Mouse (Mus musculus): ENCODE measurements around the gene Asl. TPM values are rescaled to one million over a fixed set of nuclear protein-coding genes. Genes with fewer than 3 reads are reported as not detected.

Asl gene
- total and polyA plus RNA-seq, 3 experiments = 15.8 to 26.7 TPM; not detected in 1

DNA sequence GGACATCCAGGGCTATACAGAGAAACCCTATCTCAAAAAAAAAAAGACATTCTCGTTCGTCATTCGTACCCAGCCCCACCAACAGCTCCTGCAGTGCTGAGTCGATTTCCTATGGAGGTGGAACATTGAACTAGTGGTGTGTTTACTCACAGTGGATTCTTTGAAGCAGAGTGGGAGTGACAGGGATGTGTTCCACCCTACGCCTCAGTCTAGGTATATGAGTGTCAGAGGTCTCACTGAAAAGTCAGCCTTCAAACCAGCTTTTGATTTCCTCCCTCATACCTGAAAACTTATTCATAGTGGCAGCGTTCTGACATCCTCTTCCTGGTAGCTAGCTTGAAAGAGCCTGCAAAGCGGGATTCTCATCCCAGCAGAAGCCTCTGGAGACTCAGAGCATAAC is 60.6 kb downstream of the Asl start:
- Histone ChIP-seq H3K4me1 (ENCODE audit: control insufficient read depth in 1 of 2, insufficient read depth in 2 of 2, low read length in 2 of 2) (peaks cover 0 to 9% of the 10 kb centered on the region in 2 experiments; a peak in 2 of 4 replicates), H3K27ac (ENCODE audit: control insufficient read depth, low read depth, low read length) (no peak overlapping the region), H3K36me3 (ENCODE audit: control insufficient read depth in 1 of 2, insufficient read depth in 2 of 2, low read length in 2 of 2) (peaks cover 2 to 7% of the 10 kb centered on the region in 2 experiments; a peak in 3 of 4 replicates), H3K27me3 (ENCODE audit: control insufficient read depth in 1 of 2, insufficient read depth in 2 of 2, low read length in 2 of 2) (no peaks in the 10 kb centered on the region), H3K9ac (ENCODE audit: control insufficient read depth, low read depth, low read length, poor library complexity, severe bottlenecking) (no peak overlapping the region), H3K79me2 (ENCODE audit: control insufficient read depth, insufficient read depth, low read length, poor library complexity) (peaks cover 1% of the 10 kb centered on the region; the same call in 1 of the 2 replicates), H3K9me3 (replicated peaks; ENCODE audit: insufficient read depth, low read length) (no peaks in the 10 kb centered on the region), H3K4me3 (ENCODE audit: control insufficient read depth in 1 of 2, insufficient read depth in 1 of 2, low read depth in 2 of 2, low read length in 2 of 2) (no peak overlapping the region)
- TF ChIP-seq POLR2AphosphoS2 (IDR thresholded peaks at IDR 0.05; ENCODE audit: low read length) (no peak), USF1 (IDR thresholded peaks at IDR 0.05; ENCODE audit: low read depth, low read length) (no peak), USF2 (IDR thresholded peaks at IDR 0.05; ENCODE audit: borderline replicate concordance in 1 of 2, insufficient read depth in 1 of 2, low read depth in 1 of 2, low read length in 2 of 2) (no peak), POLR2AphosphoS5 (IDR thresholded peaks at IDR 0.05; ENCODE audit: borderline replicate concordance, low read depth, low read length) (no peak), TBP (IDR thresholded peaks at IDR 0.05; ENCODE audit: low read depth, low read length) (no peak), GATA1 (IDR thresholded peaks at IDR 0.05; ENCODE audit: low read depth, low read length) (no peak), UBTF (IDR thresholded peaks at IDR 0.05; ENCODE audit: borderline replicate concordance, insufficient read depth, low read depth, low read length) (no peak), CTCF (IDR thresholded peaks at IDR 0.05 in 2 of 3, conservative IDR thresholded peaks at IDR 0.05 in 1 of 3; ENCODE audit: control insufficient read depth in 1 of 3, insufficient read depth in 1 of 3, low read depth in 2 of 3, low read length in 3 of 3, poor library complexity in 1 of 3, severe bottlenecking in 1 of 3) (no peak), MEF2A (IDR thresholded peaks at IDR 0.05; ENCODE audit: extremely low read depth, insufficient replicate concordance, low read depth, low read length, poor library complexity, severe bottlenecking) (no peak), SMC3 (IDR thresholded peaks at IDR 0.05; ENCODE audit: low read depth, low read length) (no peak), CHD1 (IDR thresholded peaks at IDR 0.05; ENCODE audit: low read depth, low read length) (no peak), JUND (IDR thresholded peaks at IDR 0.05; ENCODE audit: low read depth, low read length) (no peak), BHLHE40 (IDR thresholded peaks at IDR 0.05; ENCODE audit: borderline replicate concordance, low read depth, low read length) (no peak), ETS1 (IDR thresholded peaks at IDR 0.05; ENCODE audit: low read depth, low read length) (no peak), RCOR1 (IDR thresholded peaks at IDR 0.05; ENCODE audit: low read depth, low read length) (no peak), MXI1 (IDR thresholded peaks at IDR 0.05; ENCODE audit: low read depth, low read length) (no peak), SIN3A (IDR thresholded peaks at IDR 0.05; ENCODE audit: low read length) (no peak), RAD21 (IDR thresholded peaks at IDR 0.05; ENCODE audit: low read depth, low read length) (no peak), CHD2 (IDR thresholded peaks at IDR 0.05; ENCODE audit: low read length) (no peak)
- no peak for DNase-seq (ENCODE audit: low read depth, low spot score)

DNA sequence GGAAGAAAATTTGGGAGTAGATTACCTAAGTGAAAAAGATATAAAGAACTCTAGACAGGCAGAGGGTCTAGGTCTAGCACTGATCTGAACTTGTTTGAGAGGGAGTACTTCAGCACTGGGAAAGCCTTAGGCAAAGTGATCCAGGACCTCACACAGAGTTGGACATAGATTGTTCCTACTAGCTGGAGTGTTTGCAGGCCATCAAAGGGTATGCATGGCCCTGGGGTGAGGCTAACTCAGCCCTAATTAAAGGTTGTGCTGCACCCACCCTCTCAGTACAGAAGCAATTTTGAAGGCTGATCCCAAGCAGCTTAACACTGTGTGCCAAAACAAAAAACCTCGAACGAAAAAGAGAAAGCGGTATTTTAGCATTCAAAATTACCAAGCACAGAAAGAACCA is 62.6 kb downstream of the Asl start:
- H3K4me3 ChIP-seq (ENCODE audit: control insufficient read depth in 1 of 2, insufficient read depth in 1 of 2, low read depth in 2 of 2, low read length in 2 of 2) = no peak overlapping the region
- H3K79me2 ChIP-seq (ENCODE audit: control insufficient read depth, insufficient read depth, low read length, poor library complexity) = peaks cover 1% of the 10 kb centered on the region; the same call in 1 of the 2 replicates
- H3K9ac ChIP-seq (ENCODE audit: control insufficient read depth, low read depth, low read length, poor library complexity, severe bottlenecking) = no peak overlapping the region
- peaks cover 2 to 3% of the 10 kb centered on the region in 2 experiments; a peak in 1 of 4 replicates for H3K36me3 ChIP-seq (ENCODE audit: control insufficient read depth in 1 of 2, insufficient read depth in 2 of 2, low read length in 2 of 2)
- no peaks in the 10 kb centered on the region for H3K27me3 ChIP-seq (ENCODE audit: control insufficient read depth in 1 of 2, insufficient read depth in 2 of 2, low read length in 2 of 2)
- no peak overlapping the region for H3K27ac ChIP-seq (ENCODE audit: control insufficient read depth, low read depth, low read length)
- TF ChIP-seq SMC3 (IDR thresholded peaks at IDR 0.05; ENCODE audit: low read depth, low read length) (no peak), USF2 (IDR thresholded peaks at IDR 0.05; ENCODE audit: borderline replicate concordance in 1 of 2, insufficient read depth in 1 of 2, low read depth in 1 of 2, low read length in 2 of 2) (no peak)
- H3K4me1 ChIP-seq (ENCODE audit: control insufficient read depth in 1 of 2, insufficient read depth in 2 of 2, low read length in 2 of 2) = peaks cover 0 to 6% of the 10 kb centered on the region in 2 experiments; a peak in 2 of 4 replicates
- H3K9me3 ChIP-seq (replicated peaks; ENCODE audit: insufficient read depth, low read length) = no peaks in the 10 kb centered on the region
- DNase-seq (ENCODE audit: low read depth, low spot score) = no peak
